Mouse (Mus musculus) layer of hippocampus, adult 9-11 months (tissue): ENCODE data around the gene Gif.

ENCODE experiments used
- DNase-seq: peaks from one replicate; pipeline ENCODE4 v3.0.0; 2022

Gif gene

GRCm38 (mm10) chr19:11747298-11747697, at the start of gene Gif:
Gene Gif (plus strand): TSS chr19:11747554.
- no peak for DNase-seq

- DNase-seq = no peak
Measured at GRCm38 (mm10) chr19:11698342-11698741, 49.0 kb upstream of the Gif start.

- no peak for DNase-seq
Measured at GRCm38 (mm10) chr19:11712451-11712850, 34.9 kb upstream of the Gif start.

GRCm38 (mm10) chr19:11720071-11720470, 27.3 kb upstream of the Gif start:
- no peak for DNase-seq

- DNase-seq = no peak
Measured at GRCm38 (mm10) chr19:11723870-11724269, 23.5 kb upstream of the Gif start.

- no peak for DNase-seq
Measured at GRCm38 (mm10) chr19:11724275-11724674, 23.1 kb upstream of the Gif start.

GRCm38 (mm10) chr19:11725915-11726314, 21.4 kb upstream of the Gif start:
- DNase-seq = no peak

GRCm38 (mm10) chr19:11727304-11727703, 20.1 kb upstream of the Gif start:
- no peak for DNase-seq

- no peak for DNase-seq
Measured at GRCm38 (mm10) chr19:11730278-11730677, 17.1 kb upstream of the Gif start.

GRCm38 (mm10) chr19:11736455-11736854, 10.9 kb upstream of the Gif start:
- no peak for DNase-seq

- DNase-seq = no peak
Measured at GRCm38 (mm10) chr19:11745680-11746079, 1.7 kb upstream of the Gif start.

GRCm38 (mm10) chr19:11765059-11765458, 17.7 kb downstream of the Gif start:
- DNase-seq = no peak

GRCm38 (mm10) chr19:11766413-11766812, 19.1 kb downstream of the Gif start:
- no peak for DNase-seq

GRCm38 (mm10) chr19:11768163-11768562, 20.8 kb downstream of the Gif start:
- DNase-seq = peak; percentile 14

GRCm38 (mm10) chr19:11769257-11769920, 22.0 kb downstream of the Gif start:
- DNase-seq = no peak

GRCm38 (mm10) chr19:11770205-11770892, 23.0 kb downstream of the Gif start, which contains the start of gene Mrpl16:
Gene Mrpl16 (plus strand): TSS chr19:11770391.
- peak; percentile 88 for DNase-seq

GRCm38 (mm10) chr19:11777191-11777865, 30.0 kb downstream of the Gif start:
- peak; percentile 33 for DNase-seq

GRCm38 (mm10) chr19:11785409-11786154, 38.2 kb downstream of the Gif start:
- no peak for DNase-seq

- no peak for DNase-seq
Measured at GRCm38 (mm10) chr19:11787826-11788225, 40.5 kb downstream of the Gif start.

GRCm38 (mm10) chr19:11788876-11789275, 41.5 kb downstream of the Gif start:
- no peak for DNase-seq

- no peak for DNase-seq
Measured at GRCm38 (mm10) chr19:11791825-11792224, 44.5 kb downstream of the Gif start.

GRCm38 (mm10) chr19:11793741-11794359, 46.5 kb downstream of the Gif start:
- DNase-seq = no peak

- DNase-seq = no peak
Measured at GRCm38 (mm10) chr19:11794447-11794846, 47.1 kb downstream of the Gif start.
